Mouse (Mus musculus) embryonic facial prominence, embryonic 15.5 days (tissue): Measurements from ENCODE around the gene Agpat1. TPM values are rescaled to one million over a fixed set of nuclear protein-coding genes. Genes with fewer than 3 reads are reported as not detected.

ENCODE experiments used
- ATAC-seq: fragments of 200-750 bp; cut with Nextera tagmentation; 2 replicates; pipeline ENCODE4 v1.8.0; 2017; ENCODE audit warnings: low read depth, moderate TSS enrichment; ENCODE audit not compliant: insufficient number of reproducible peaks, low FRiP score, low TSS enrichment
- H3K27ac ChIP-seq: fragments of 300-500 bp; sonication (generic); replicated peaks from 2 replicates; pipeline ENCODE4 v1.5.1; 2015; ENCODE audit warnings: mild to moderate bottlenecking, inconsistent platforms
- H3K27me3 ChIP-seq: fragments of 300-500 bp; sonication (generic); 2 replicates; pipeline ENCODE4 v1.6.1; 2015; ENCODE audit warnings: inconsistent platforms
- H3K36me3 ChIP-seq: fragments of 300-500 bp; sonication (generic); 2 replicates; pipeline ENCODE4 v1.6.1; 2015; ENCODE audit warnings: mild to moderate bottlenecking, inconsistent platforms
- H3K4me1 ChIP-seq: fragments of 300-500 bp; sonication (generic); 2 replicates; pipeline ENCODE4 v1.6.1; 2015; ENCODE audit warnings: inconsistent platforms
- H3K4me2 ChIP-seq: fragments of 300-500 bp; sonication (generic); replicated peaks from 2 replicates; pipeline ENCODE4 v1.6.1; 2015; ENCODE audit warnings: mild to moderate bottlenecking, inconsistent platforms
- H3K4me3 ChIP-seq: fragments of 300-500 bp; sonication (generic); replicated peaks from 2 replicates; pipeline ENCODE4 v1.5.1; 2015; ENCODE audit warnings: mild to moderate bottlenecking, inconsistent platforms
- H3K9ac ChIP-seq: fragments of 300-500 bp; sonication (generic); 2 replicates; pipeline ENCODE4 v1.6.1; 2015; ENCODE audit warnings: inconsistent platforms
- H3K9me3 ChIP-seq: fragments of 300-500 bp; sonication (generic); replicated peaks from 2 replicates; pipeline ENCODE4 v1.6.1; 2016; ENCODE audit warnings: inconsistent platforms
- WGBS: fragments of 180-500 bp; shearing (Covaris S2); methylation state at CpG from one replicate; pipeline ENCODE4 v1.1.7; 2015; 5-methylcytosine and 5-hydroxymethylcytosine counted together
- polyA plus RNA-seq: library from polyadenylated mRNA; unstranded; fragments of >200 nt; fragmentation: Nextera tagmentation; extraction: Ambion mirVana; gene quantifications from 2 replicates; pipeline ENCODE4 v1.2.1, GENCODE M21; 2015

Agpat1 gene
- polyA plus RNA-seq, 1 experiment from 2014 or later = 61.2 TPM

DNA sequence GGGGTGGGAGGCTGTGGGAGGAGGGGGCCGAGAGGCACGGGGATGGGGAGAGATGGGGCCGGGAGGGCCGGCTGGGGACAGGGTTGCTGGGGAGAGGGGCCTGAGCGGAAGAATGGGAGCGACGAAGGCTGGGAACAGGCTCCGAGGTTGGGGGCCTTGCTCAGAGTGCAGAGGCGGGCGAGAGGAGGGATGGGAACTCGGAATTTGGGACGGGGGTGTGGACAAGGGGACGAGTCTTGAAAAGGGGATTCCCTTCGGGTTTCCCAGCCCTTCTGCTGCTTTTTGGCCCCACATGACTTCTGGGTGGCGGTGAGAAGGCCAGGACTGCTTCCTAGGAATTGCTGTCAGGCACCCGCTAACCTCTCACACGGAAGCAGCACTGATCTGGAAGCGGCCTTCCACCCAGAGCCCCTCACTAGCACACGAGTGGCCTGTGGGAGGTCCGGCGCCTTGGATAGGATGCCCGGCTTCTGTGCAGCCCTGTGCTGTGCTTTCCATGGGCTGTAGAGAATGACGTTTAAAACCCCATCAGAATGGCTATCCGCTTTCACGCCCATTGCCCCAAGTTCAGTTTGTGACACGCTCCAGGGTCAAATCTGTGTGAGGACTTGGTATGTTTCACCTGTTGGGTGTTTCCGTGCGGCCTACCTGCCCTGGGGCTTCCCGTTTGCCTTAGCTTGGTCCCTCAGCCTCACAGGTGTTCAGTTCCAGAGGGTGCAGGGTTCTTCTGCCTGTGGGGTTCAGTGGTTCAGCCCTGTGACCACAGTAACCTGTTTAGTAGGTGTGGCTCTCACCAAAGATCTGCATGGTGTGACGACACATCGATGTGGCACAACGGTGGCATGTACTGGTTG, 2.4 kb downstream of the Agpat1 start:
- WGBS = 12% methylated on average over 32 of the region's 32 CpGs
- no peak for ATAC-seq
- peak overlapping the region; percentile 85 for H3K9ac ChIP-seq

DNA sequence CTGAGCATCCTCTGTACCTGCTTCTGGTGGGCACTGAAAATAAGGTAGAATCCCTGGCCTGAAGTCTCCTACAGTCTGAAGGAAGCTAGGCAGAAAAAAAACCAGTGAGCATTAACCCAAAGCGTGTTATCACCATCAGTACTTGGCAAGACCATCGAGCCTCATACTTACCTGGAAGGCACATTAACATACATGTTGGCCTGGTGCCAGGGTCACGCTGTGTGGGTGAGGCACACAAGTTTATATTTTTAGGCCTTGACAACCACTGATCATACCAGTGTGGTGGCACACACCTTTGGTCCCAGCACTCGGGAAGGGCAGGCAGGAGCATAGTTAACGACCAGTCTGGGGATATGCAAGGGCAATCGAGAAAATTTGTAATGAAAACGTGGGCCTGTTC, 3.9 kb downstream of the Agpat1 start:
- Histone ChIP-seq H3K4me2 (no peak overlapping the region), H3K27me3 (no peaks in the 10 kb centered on the region), H3K9me3 (no peaks in the 10 kb centered on the region), H3K9ac (no peak overlapping the region), H3K4me3 (no peak overlapping the region), H3K4me1 (peaks cover 33% of the 10 kb centered on the region), H3K36me3 (peaks cover 30% of the 10 kb centered on the region), H3K27ac (no peak overlapping the region)
- no peak for ATAC-seq
- WGBS = 76% methylated on average over 7 of the region's 7 CpGs

More for the DNA sequence above, 2.4 kb downstream of the Agpat1 start:
- peaks cover 44% of the 10 kb centered on the region for H3K4me1 ChIP-seq
- H3K4me3 ChIP-seq = peak overlapping the region; percentile 79
- peaks cover 19% of the 10 kb centered on the region for H3K36me3 ChIP-seq
- peak overlapping the region; percentile 76 for H3K4me2 ChIP-seq
- H3K27ac ChIP-seq = peak overlapping the region; percentile 86
- H3K9me3 ChIP-seq = no peaks in the 10 kb centered on the region
- H3K27me3 ChIP-seq = no peaks in the 10 kb centered on the region

DNA sequence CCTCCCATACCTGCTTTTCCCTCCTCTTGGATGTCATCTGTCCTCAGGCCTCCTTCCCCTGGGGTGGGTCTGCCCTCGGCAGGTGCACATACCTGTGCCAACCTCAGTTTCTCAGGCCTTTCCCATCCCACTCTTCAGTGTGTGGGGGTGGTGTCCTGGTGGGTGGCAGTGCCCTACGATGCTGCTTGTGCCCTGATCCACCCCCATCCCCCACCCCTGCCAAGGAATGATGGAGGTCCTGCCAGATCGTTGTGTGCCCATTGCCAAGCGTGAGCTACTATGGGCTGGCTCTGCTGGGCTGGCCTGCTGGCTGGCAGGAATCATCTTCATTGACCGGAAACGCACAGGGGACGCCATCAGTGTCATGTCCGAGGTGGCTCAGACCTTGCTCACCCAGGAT, 7.0 kb downstream of the Agpat1 start:
- 92% methylated on average over 8 of the region's 8 CpGs for WGBS
- H3K27ac ChIP-seq = no peak overlapping the region

DNA sequence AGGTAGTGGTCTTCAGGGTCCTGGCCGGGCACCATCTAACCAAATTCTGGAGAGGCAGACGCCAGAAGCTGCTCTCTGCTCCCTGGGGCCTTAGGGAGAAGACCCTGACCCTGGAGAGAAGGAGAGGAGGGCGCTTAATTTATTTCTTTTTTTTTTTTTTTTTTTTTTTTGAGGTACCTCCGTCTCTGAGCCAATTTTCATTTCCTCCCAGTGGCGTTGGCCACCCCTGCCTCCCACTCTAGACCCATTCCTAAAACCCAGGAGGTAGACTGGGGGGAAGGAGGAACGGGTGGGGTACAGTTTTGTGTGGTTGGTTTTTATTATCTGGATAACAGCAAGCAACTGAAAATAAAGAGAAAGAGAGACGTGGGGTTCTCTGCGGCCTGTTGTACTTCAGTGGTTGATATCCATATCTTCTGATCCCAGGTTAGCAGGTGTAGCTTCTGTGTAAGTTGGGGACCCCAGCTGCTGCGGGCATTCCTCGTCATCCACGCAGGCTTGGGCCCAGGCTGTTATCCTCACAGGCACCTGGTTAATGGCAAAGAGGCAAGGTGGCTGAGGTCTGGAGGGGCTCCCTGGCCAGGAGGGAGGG, 9.1 kb downstream of the Agpat1 start:
- H3K36me3 ChIP-seq = peaks cover 70% of the 10 kb centered on the region
- H3K9me3 ChIP-seq = no peaks in the 10 kb centered on the region

More for the DNA sequence above, 7.0 kb downstream of the Agpat1 start:
- Histone ChIP-seq H3K4me2 (no peak overlapping the region), H3K4me1 (peaks cover 20% of the 10 kb centered on the region; the same call in 1 of the 2 replicates), H3K36me3 (peaks cover 55% of the 10 kb centered on the region), H3K9ac (no peak overlapping the region), H3K4me3 (no peak overlapping the region), H3K27me3 (no peaks in the 10 kb centered on the region), H3K9me3 (no peaks in the 10 kb centered on the region)
- no peak for ATAC-seq

DNA sequence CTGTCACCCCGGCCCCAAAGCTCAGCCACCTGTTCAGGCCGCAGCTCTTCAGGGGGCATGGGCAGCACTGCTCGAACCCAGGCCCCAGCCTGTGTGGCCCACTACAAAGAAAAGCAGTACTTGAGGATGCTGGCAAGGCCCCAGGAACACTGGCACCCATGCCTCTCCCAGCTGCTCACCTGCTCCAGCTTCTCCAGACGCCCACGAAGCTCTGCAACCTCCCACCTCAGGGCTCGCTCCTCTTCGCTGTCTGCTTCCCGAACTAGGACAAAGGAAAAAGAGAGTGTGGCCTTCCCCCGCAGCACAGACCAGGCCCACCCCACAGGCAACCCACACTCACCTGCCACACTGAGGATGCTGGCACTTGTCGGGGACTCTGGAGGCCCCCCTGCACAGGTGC, 9.8 kb downstream of the Agpat1 start:
- H3K27ac ChIP-seq = no peak overlapping the region
- H3K4me3 ChIP-seq = no peak overlapping the region
- WGBS = 84% methylated on average over 10 of the region's 10 CpGs
- no peaks in the 10 kb centered on the region for H3K27me3 ChIP-seq
- H3K36me3 ChIP-seq = peaks cover 70% of the 10 kb centered on the region
- no peaks in the 10 kb centered on the region for H3K9me3 ChIP-seq
- no peak overlapping the region for H3K4me2 ChIP-seq
- H3K4me1 ChIP-seq = no peaks in the 10 kb centered on the region
- no peak for ATAC-seq
- H3K9ac ChIP-seq = no peak overlapping the region

More for the DNA sequence above, 9.1 kb downstream of the Agpat1 start:
- WGBS = 81% methylated on average over 11 of the region's 11 CpGs
- H3K4me3 ChIP-seq = no peak overlapping the region
- no peak for ATAC-seq
- peaks cover 2% of the 10 kb centered on the region; the same call in 1 of the 2 replicates for H3K4me1 ChIP-seq
- H3K27ac ChIP-seq = no peak overlapping the region
- H3K27me3 ChIP-seq = no peaks in the 10 kb centered on the region
- no peak overlapping the region for H3K4me2 ChIP-seq
- no peak overlapping the region for H3K9ac ChIP-seq

DNA sequence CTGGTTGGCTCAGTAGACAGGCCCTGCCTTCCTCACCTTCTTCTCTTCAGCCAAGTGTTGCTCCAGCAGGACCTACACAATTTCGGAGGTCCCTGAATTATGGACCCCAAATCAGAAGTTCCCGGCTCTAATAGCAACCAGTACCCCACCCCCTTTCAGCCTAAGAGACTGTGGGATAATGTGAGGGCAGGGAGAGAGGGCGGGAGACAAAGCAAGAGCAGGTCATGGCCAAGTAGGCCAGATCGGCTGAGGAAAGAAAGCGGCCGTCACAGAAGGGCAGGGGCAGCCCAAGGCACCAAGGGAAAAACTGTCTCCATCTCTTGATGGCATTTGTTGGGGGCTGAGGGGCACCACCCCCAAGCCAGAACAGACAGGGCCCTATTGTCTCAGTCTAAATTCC, 11.8 kb downstream of the Agpat1 start, which contains the start of gene Egfl8:
Egfl8 (minus strand) TSS at position 101 of the 400 bp plus-strand sequence.
- 57% methylated on average over 6 of the region's 6 CpGs for WGBS
- H3K27ac ChIP-seq = 0 out of 2 replicates have a peak within 1 kb of the TSS, but pooled peaks have one; percentile 19

DNA sequence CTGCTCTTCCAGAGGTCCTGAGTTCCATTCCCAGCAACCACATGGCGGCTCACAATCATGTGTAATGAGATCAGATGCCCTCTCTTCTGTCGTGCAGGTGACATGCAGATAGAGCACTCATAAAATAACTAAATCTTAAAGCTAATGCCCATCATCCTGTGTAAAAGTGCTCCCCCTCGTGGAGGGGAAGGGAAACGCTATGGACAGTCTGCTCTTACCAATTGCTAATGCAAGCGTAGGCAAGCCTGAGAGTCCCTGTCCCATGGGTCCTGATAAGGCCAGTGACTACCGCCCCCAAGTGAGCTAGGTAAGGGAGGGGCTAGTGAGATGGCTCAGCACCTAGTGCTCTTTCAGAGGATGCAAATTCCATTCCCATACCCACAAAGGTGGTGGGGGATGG, 14.9 kb downstream of the Agpat1 start:
- ATAC-seq = no peak
- H3K4me2 ChIP-seq = no peak overlapping the region

More for the DNA sequence above, 11.8 kb downstream of the Agpat1 start, which contains the start of gene Egfl8:
- no peaks in the 10 kb centered on the region for H3K9me3 ChIP-seq
- ATAC-seq = no peak
- no peak within 1 kb of the TSS for H3K4me2 ChIP-seq
- H3K4me3 ChIP-seq = no peak within 1 kb of the TSS
- H3K9ac ChIP-seq = no peak within 1 kb of the TSS
- peaks cover 78% of the 10 kb centered on the region for H3K36me3 ChIP-seq
- no peaks in the 10 kb centered on the region for H3K27me3 ChIP-seq
- H3K4me1 ChIP-seq = no peaks in the 10 kb centered on the region

DNA sequence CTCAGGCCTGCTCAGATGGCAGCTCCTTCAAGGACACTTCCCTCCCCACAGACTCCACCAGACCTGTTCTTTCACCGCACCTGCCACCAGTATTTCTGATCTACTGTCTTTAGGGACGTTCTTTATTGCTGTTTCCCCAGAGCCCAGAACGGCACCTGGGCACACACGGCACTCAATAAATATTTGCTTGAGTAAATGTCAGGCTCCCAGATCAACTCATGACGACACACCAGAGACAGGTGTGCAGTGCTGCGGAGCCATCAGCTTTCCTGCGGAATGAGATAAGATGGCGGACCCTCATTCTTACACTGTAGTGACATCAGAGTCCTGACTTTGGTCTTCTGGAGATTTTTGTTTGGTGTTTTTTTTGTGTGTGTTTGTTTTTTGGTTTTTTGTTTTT, 16.9 kb downstream of the Agpat1 start:
- Histone ChIP-seq H3K4me1 (peaks cover 1% of the 10 kb centered on the region; the same call in 1 of the 2 replicates), H3K4me2 (no peak overlapping the region), H3K27ac (no peak overlapping the region), H3K9ac (no peak overlapping the region), H3K27me3 (no peaks in the 10 kb centered on the region), H3K36me3 (peaks cover 68% of the 10 kb centered on the region), H3K4me3 (no peak overlapping the region), H3K9me3 (no peaks in the 10 kb centered on the region)
- WGBS = 90% methylated on average over 8 of the region's 8 CpGs
- no peak for ATAC-seq

More for the DNA sequence above, 14.9 kb downstream of the Agpat1 start:
- Histone ChIP-seq H3K27me3 (no peaks in the 10 kb centered on the region), H3K4me3 (no peak overlapping the region), H3K27ac (no peak overlapping the region), H3K4me1 (no peaks in the 10 kb centered on the region), H3K36me3 (peaks cover 80% of the 10 kb centered on the region), H3K9me3 (no peaks in the 10 kb centered on the region), H3K9ac (no peak overlapping the region)
- 15% methylated on average over 6 of the region's 6 CpGs for WGBS

DNA sequence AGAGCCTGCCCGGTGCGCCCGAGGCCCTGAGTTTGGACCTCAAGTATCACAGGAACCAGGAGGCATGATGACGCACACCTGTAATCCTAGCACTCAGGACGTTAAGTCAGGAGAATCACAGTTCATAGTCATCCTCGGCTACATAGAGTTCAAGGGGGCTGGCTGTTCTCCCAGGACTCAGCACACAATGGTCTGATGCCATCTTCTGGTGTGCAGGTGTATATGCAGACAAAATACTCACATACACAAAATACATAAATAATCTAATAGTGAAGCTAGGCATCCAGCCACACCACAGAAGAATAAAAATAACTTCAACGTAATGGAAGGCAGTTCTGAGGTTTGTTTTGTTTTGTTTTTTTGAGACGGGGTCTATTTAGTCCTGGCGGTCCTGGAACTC, 19.1 kb downstream of the Agpat1 start:
- Histone ChIP-seq H3K27me3 (no peaks in the 10 kb centered on the region), H3K36me3 (peaks cover 53% of the 10 kb centered on the region), H3K4me2 (no peak overlapping the region), H3K27ac (no peak overlapping the region), H3K9me3 (no peaks in the 10 kb centered on the region), H3K4me3 (no peak overlapping the region), H3K4me1 (peaks cover 15% of the 10 kb centered on the region), H3K9ac (no peak overlapping the region)
- no peak for ATAC-seq
- 77% methylated on average over 9 of the region's 9 CpGs for WGBS

DNA sequence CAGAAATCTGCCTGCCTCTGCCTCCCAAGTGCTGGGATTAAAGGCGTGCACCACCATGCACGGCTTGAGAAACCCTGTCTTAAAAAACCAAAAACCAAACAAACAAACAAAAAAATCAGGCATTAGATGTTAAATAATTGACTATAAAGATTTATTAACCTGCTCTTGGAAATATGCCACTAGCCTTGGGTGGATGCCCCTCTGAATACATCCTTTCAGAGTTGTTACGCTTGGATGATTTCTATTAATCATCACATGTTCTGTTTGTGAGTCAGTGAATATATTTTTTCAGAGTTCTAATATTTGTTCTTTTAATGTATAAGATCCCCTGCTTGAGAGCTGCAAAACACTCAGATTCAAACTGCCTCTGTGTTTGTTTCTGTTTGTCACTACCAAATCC, 20.9 kb downstream of the Agpat1 start:
- Histone ChIP-seq H3K27ac (no peak overlapping the region), H3K4me2 (no peak overlapping the region), H3K9me3 (no peaks in the 10 kb centered on the region), H3K27me3 (peaks cover 3% of the 10 kb centered on the region), H3K4me3 (no peak overlapping the region), H3K9ac (no peak overlapping the region), H3K36me3 (peaks cover 45% of the 10 kb centered on the region), H3K4me1 (peaks cover 33% of the 10 kb centered on the region)
- ATAC-seq = no peak
- WGBS = 95% methylated on average over 3 of the region's 3 CpGs

DNA sequence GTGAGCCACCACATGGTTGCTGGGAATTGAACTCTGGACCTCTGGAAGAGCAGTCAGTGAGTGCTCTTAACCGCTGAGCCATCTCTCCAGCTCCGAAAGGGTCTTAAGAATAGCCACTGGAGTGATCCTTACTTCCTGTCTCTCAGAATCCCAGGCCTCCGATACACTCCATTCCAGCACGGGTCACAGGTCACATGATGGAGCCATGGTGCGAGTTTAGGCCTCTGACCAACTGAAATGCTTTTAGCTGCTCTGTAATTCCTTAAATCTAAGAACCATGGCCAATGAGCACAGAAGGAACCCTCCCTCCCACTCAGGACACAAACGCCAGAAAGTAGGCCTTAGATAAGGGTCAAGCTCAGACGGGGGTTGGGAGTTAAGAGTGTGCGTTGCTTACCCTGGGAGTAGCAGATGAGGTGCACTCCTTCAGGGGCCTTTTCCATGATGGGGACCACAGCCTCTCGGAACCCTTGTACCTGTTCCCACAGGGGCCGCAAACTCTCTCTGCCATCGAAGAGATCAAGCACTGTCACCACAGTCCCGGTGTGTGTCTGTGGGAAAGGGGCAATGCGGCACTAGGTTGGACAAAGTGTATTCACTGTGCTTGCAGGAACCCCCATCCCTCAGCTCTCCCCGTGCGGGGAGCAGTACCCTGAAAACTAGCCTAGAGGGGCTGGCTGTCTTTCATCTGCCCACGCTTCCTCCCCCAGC, 22.2 kb downstream of the Agpat1 start:
- no peaks in the 10 kb centered on the region for H3K9me3 ChIP-seq
- peak overlapping the region; percentile 78 for H3K4me3 ChIP-seq
- peak overlapping the region; percentile 97 for H3K27ac ChIP-seq
- H3K36me3 ChIP-seq = peaks cover 33% of the 10 kb centered on the region
- peaks cover 16% of the 10 kb centered on the region for H3K27me3 ChIP-seq
- no peak for ATAC-seq
- peak overlapping the region; percentile 73 for H3K9ac ChIP-seq
- H3K4me1 ChIP-seq = peaks cover 45% of the 10 kb centered on the region
- peak overlapping the region; percentile 86 for H3K4me2 ChIP-seq
- 51% methylated on average over 16 of the region's 16 CpGs for WGBS
